Mouse (Mus musculus): ENCODE results near the gene Ccna2. TPM values are rescaled to one million over a fixed set of nuclear protein-coding genes. Genes with fewer than 3 reads are reported as not detected.

The Ccna2 gene
- 60.7 and 61.0 TPM in 2 replicates for total RNA-seq (2023)

GRCm38 (mm10) chr3:36571827-36572378, at the start of gene Ccna2:
Gene Ccna2, minus strand, starts transcription at chr3:36572150.

GRCm38 (mm10) chr3:36613202-36613907, 41.4 kb upstream of the Ccna2 start, which contains the start of gene Bbs7:
Gene Bbs7, minus strand, starts transcription at chr3:36613477.

GRCm38 (mm10) chr3:36552406-36553047, 19.4 kb downstream of the Ccna2 start, which contains the start of gene Exosc9:
Gene Exosc9, plus strand, starts transcription at chr3:36552606.

GRCm38 (mm10) chr3:36521073-36522060, 50.6 kb downstream of the Ccna2 start, which contains the start of gene Gm11549:
Gene Gm11549, minus strand, starts transcription at chr3:36521813.

Other genes starting within 250 kb of the Ccna2 start
- 123 and 154 TPM in 2 replicates for gene Anxa5, start 96.3 kb downstream of the Ccna2 start, total RNA-seq (2023)
- gene 1810062G17Rik, start 96.2 kb downstream of the Ccna2 start, total RNA-seq (2023): not detected in 2 replicates
- gene Gm11549, start 50.3 kb downstream of the Ccna2 start, total RNA-seq (2023): not detected in 2 replicates
- 13.0 and 17.4 TPM in 2 replicates for gene Exosc9, start 19.5 kb downstream of the Ccna2 start, total RNA-seq (2023)
- gene Bbs7, start 41.3 kb upstream of the Ccna2 start, total RNA-seq (2023): 0.28 and 0.39 TPM in 2 replicates
- not detected in 2 replicates for gene Trpc3, start 118.0 kb upstream of the Ccna2 start, total RNA-seq (2023)

Data from neutrophil, adult 65 days (primary cell).